Mouse (Mus musculus): ENCODE results near the gene Dnmbp. TPM values are rescaled to one million over a fixed set of nuclear protein-coding genes. Genes with fewer than 3 reads are reported as not detected.

Dnmbp gene
- polyA plus RNA-seq (2015; fragmentation: Nextera tagmentation; extraction: Ambion mirVana) = 9.2 and 10.8 TPM in 2 replicates

GRCm38 (mm10) chr19:43939769-43940689, at the start of gene Dnmbp:
Dnmbp (minus strand) TSS chr19:43940191.
- ATAC-seq (ENCODE audit: low FRiP score) = peak; percentile 88
- Histone ChIP-seq H3K9me3 (no peaks in the 10 kb centered on the region), H3K27me3 (no peaks in the 10 kb centered on the region), H3K9ac (peak within 1 kb of the TSS; percentile 82), H3K27ac (peak within 1 kb of the TSS; percentile 62; the same call in 1 of the 2 replicates), H3K4me3 (peak within 1 kb of the TSS; percentile 76), H3K4me2 (peak within 1 kb of the TSS; percentile 71), H3K4me1 (replicated peaks) (peaks cover 19% of the 10 kb centered on the region), H3K36me3 (no peaks in the 10 kb centered on the region)
- WGBS = 4% methylated on average over 71 of the region's 94 CpGs

GRCm38 (mm10) chr19:43986069-43986794, 46.2 kb upstream of the Dnmbp start, which contains the start of gene Cpn1:
Cpn1 (minus strand) TSS chr19:43986556.
- Histone ChIP-seq H3K36me3 (no peaks in the 10 kb centered on the region), H3K27ac (no peak within 1 kb of the TSS), H3K9ac (peak within 1 kb of the TSS; percentile 21; the same call in 1 of the 2 replicates), H3K27me3 (peaks cover 25% of the 10 kb centered on the region; the same call in 1 of the 2 replicates), H3K4me2 (peak within 1 kb of the TSS; percentile 52), H3K4me3 (peak within 1 kb of the TSS; percentile 23), H3K4me1 (replicated peaks) (peaks cover 10% of the 10 kb centered on the region), H3K9me3 (no peaks in the 10 kb centered on the region)
- 12% methylated on average over 30 of the region's 30 CpGs for WGBS
- no peak for ATAC-seq (ENCODE audit: low FRiP score)

DNA sequence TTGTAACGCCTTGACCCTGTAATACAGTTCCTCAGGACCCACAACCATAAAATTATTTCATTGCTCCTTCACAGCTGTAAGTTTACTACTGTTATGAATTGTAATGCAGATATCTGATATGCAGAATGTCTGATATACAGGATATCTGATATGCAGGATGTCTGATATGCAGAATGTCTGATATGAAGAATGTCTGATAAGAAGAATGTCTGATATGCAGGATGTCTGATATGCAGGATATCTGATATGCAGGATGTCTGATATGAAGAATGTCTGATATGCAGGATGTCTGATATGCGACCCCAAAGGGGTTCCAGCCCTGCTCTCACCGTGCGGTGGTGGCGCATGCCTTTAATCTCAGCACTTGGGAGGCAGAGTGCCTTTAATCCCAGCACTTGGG, 42.0 kb upstream of the Dnmbp start:
- Histone ChIP-seq H3K4me2 (no peak overlapping the region), H3K36me3 (no peaks in the 10 kb centered on the region), H3K9ac (no peak overlapping the region), H3K27me3 (peaks cover 22% of the 10 kb centered on the region; the same call in 1 of the 2 replicates), H3K4me3 (no peak overlapping the region), H3K4me1 (replicated peaks) (peaks cover 10% of the 10 kb centered on the region), H3K27ac (no peak overlapping the region), H3K9me3 (no peaks in the 10 kb centered on the region)
- 88% methylated on average over 5 of the region's 5 CpGs for WGBS
- ATAC-seq (ENCODE audit: low FRiP score) = no peak

DNA sequence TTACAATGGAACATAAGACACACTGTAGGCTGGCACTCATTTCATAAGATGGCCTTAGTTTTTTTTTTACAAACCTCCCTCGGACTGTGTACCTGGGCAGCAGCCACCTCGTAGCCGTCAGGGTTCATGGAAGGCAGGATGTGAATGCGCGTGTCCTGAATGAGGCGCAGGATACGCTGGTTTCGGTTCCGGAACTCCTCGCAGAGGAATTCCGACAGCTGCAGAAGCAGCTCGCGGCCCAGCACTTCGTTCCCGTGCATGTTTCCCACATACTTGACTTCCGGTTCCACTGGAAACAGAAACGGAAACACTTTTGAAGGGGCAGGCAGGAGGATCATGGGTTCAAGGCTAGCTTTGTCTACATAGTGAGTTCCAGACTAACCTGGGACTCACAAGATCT, 40.7 kb upstream of the Dnmbp start:
- 96% methylated on average over 17 of the region's 17 CpGs for WGBS
- no peak for ATAC-seq (ENCODE audit: low FRiP score)
- no peak overlapping the region for H3K27ac ChIP-seq
- peaks cover under 1% of the 10 kb centered on the region; the same call in 1 of the 2 replicates for H3K4me1 ChIP-seq (replicated peaks)
- no peaks in the 10 kb centered on the region for H3K36me3 ChIP-seq
- no peak overlapping the region for H3K4me3 ChIP-seq
- H3K9ac ChIP-seq = no peak overlapping the region
- H3K4me2 ChIP-seq = no peak overlapping the region
- peaks cover 10% of the 10 kb centered on the region; the same call in 1 of the 2 replicates for H3K27me3 ChIP-seq
- no peaks in the 10 kb centered on the region for H3K9me3 ChIP-seq

GRCm38 (mm10) chr19:43977799-43978198, 37.8 kb upstream of the Dnmbp start:
- Histone ChIP-seq H3K27me3 (no peaks in the 10 kb centered on the region), H3K9ac (no peak overlapping the region), H3K4me2 (no peak overlapping the region), H3K9me3 (no peaks in the 10 kb centered on the region), H3K4me1 (replicated peaks) (no peaks in the 10 kb centered on the region), H3K27ac (no peak overlapping the region), H3K36me3 (no peaks in the 10 kb centered on the region), H3K4me3 (no peak overlapping the region)
- ATAC-seq (ENCODE audit: low FRiP score) = no peak
- WGBS = 84% methylated on average over 3 of the region's 3 CpGs

DNA sequence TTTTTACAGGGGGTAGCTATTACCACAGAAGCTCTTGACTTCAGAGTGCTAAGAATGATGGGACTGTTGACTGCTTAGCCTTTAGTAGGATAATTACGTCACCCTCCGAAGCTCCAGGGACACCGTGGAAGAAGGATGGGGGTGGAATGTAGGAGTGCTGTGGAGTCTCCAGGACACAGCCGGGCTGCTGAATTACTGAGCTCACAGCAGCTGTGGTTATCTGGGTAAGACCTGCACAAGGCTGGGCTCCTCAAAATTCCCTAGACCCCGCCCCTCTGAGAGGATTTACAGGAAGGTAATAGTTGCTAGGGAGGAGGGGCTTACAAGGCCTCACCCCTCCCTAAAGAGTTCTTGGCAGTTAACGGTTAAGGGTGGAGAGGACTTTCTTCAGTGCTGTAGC, 36.7 kb upstream of the Dnmbp start:
- H3K36me3 ChIP-seq = no peaks in the 10 kb centered on the region
- 78% methylated on average over 6 of the region's 6 CpGs for whole genome bisulfite sequencing
- no peak for ATAC-seq (ENCODE audit: low FRiP score)
- H3K27me3 ChIP-seq = no peaks in the 10 kb centered on the region
- H3K9ac ChIP-seq = no peak overlapping the region
- no peak overlapping the region for H3K27ac ChIP-seq
- no peaks in the 10 kb centered on the region for H3K9me3 ChIP-seq
- no peaks in the 10 kb centered on the region for H3K4me1 ChIP-seq (replicated peaks)
- H3K4me2 ChIP-seq = no peak overlapping the region
- no peak overlapping the region for H3K4me3 ChIP-seq

- ATAC-seq (ENCODE audit: low FRiP score) = no peak
- Histone ChIP-seq H3K4me1 (replicated peaks) (no peaks in the 10 kb centered on the region), H3K9me3 (no peaks in the 10 kb centered on the region), H3K27me3 (no peaks in the 10 kb centered on the region), H3K36me3 (no peaks in the 10 kb centered on the region), H3K4me3 (no peak overlapping the region), H3K4me2 (no peak overlapping the region), H3K9ac (no peak overlapping the region), H3K27ac (no peak overlapping the region)
- WGBS = 89% methylated on average over 6 of the region's 6 CpGs
These were observed 34.2 kb upstream of the Dnmbp start for GRCm38 (mm10) chr19:43974221-43974620.

DNA sequence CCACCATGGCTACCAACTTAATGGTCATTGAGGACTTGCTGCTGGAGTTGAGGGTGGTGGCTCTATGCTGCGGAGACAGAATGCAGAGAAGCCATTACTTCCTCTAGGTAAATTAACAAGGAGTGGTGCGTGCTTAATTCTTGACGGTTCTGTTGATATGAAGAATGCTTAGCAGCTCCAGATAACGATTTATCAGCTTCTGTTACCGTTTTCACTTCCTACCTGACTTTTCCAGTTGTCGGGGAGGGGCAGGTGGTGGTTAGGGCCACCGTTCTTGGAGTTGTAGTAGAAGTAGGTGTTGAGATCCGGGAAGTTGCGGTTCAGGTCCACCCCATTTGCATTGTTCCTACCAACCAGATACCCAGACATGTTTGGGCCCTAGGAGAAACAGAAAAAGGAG, 33.7 kb upstream of the Dnmbp start:
- Histone ChIP-seq H3K4me2 (no peak overlapping the region), H3K27me3 (no peaks in the 10 kb centered on the region), H3K9me3 (no peaks in the 10 kb centered on the region), H3K4me3 (no peak overlapping the region), H3K27ac (no peak overlapping the region), H3K9ac (no peak overlapping the region), H3K4me1 (replicated peaks) (no peaks in the 10 kb centered on the region), H3K36me3 (no peaks in the 10 kb centered on the region)
- ATAC-seq (ENCODE audit: low FRiP score) = no peak
- WGBS = 91% methylated on average over 9 of the region's 9 CpGs

GRCm38 (mm10) chr19:43972129-43972528, 32.1 kb upstream of the Dnmbp start:
- H3K9me3 ChIP-seq = no peaks in the 10 kb centered on the region
- no peak overlapping the region for H3K4me2 ChIP-seq
- no peak overlapping the region for H3K9ac ChIP-seq
- no peaks in the 10 kb centered on the region for H3K4me1 ChIP-seq (replicated peaks)
- H3K27ac ChIP-seq = no peak overlapping the region
- H3K4me3 ChIP-seq = no peak overlapping the region
- ATAC-seq (ENCODE audit: low FRiP score) = no peak
- no peaks in the 10 kb centered on the region for H3K27me3 ChIP-seq
- H3K36me3 ChIP-seq = no peaks in the 10 kb centered on the region
- WGBS = 94% methylated on average over 8 of the region's 8 CpGs

DNA sequence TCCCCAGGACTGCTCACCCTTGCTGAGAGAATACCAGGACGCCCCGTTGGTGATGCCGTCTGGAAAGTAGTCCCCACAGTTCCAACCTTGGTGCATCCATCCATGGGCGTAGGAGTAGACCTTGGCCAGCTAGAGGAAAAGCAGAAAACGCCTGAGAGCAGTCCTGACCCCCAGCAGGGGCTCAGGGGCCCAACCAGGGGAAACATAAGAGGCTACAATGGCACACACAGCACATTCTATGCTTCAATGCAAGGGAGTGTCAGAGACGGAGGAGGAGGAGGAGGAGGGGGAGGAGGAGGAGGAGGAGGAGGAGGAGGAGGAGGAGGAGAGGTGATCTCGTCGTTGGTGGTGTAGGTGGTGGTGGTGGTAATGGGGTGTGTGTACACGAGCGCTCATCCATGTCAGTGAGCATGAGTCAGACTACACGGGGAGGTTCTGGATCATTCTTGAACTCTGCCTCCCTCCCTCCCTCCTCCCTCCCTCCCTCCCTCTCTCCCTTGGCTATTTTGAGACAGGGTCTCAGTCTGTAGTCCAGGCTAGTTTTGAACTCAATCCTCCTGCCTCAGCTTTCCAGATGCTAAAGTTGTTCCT, 28.5 kb upstream of the Dnmbp start:
- Histone ChIP-seq H3K36me3 (no peaks in the 10 kb centered on the region), H3K9ac (no peak overlapping the region), H3K4me2 (no peak overlapping the region), H3K9me3 (no peaks in the 10 kb centered on the region), H3K27ac (no peak overlapping the region), H3K4me1 (replicated peaks) (no peaks in the 10 kb centered on the region), H3K4me3 (no peak overlapping the region), H3K27me3 (no peaks in the 10 kb centered on the region)
- 38% methylated on average over 6 of the region's 11 CpGs for WGBS
- no peak for ATAC-seq (ENCODE audit: low FRiP score)

GRCm38 (mm10) chr19:43966481-43966880, 26.5 kb upstream of the Dnmbp start:
- Histone ChIP-seq H3K36me3 (no peaks in the 10 kb centered on the region), H3K4me2 (no peak overlapping the region), H3K9me3 (no peaks in the 10 kb centered on the region), H3K9ac (no peak overlapping the region), H3K27me3 (no peaks in the 10 kb centered on the region), H3K4me3 (no peak overlapping the region), H3K4me1 (replicated peaks) (no peaks in the 10 kb centered on the region), H3K27ac (no peak overlapping the region)
- 92% methylated on average over 2 of the region's 2 CpGs for WGBS
- no peak for ATAC-seq (ENCODE audit: low FRiP score)

DNA sequence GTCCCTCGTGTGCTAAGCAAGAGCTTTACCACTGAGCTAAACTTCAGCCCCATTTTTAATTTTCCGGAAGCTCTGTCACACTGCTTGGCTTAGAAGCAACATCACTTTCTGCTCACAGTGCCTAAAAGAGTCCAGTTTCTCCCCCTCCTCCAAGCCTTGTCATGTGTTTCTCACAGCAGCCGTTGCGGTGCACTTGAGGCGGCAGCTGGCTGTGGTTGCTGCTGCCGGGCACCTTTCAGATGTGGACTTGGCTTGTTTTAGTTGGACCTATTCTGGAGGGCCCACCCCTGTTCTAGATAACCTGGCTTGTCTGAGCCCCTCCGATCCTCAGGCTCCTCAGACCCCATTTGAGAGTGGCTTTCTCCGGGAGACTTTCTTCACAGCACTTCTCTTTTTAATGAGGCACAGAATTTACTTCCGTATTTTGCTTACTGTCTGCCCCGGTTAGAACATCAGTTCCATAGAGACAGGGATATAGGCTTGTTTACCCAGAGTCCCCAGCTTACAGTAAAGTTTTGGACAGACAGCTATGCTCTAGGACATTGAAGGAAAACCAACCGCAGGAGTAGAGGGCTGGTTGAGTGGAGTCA, 25.6 kb upstream of the Dnmbp start:
- no peak overlapping the region for H3K4me3 ChIP-seq
- H3K27me3 ChIP-seq = no peaks in the 10 kb centered on the region
- ATAC-seq (ENCODE audit: low FRiP score) = no peak
- WGBS = 91% methylated on average over 11 of the region's 11 CpGs
- no peak overlapping the region for H3K4me2 ChIP-seq
- no peak overlapping the region for H3K9ac ChIP-seq
- H3K4me1 ChIP-seq (replicated peaks) = no peaks in the 10 kb centered on the region
- no peaks in the 10 kb centered on the region for H3K9me3 ChIP-seq
- no peak overlapping the region for H3K27ac ChIP-seq
- no peaks in the 10 kb centered on the region for H3K36me3 ChIP-seq
